Mouse (Mus musculus) midbrain, postnatal 0 days (tissue): ENCODE measurements at regions not wholly inside any gene's neighbourhood (a gene's known extent, or its start where the extent isn't known, plus 50 kb on each side); places are given as distances from the start of the nearest gene placed in this dataset.

Source experiments
- ATAC-seq: fragments of 200-750 bp; cut with Nextera tagmentation; 2 replicates; pipeline ENCODE4 v1.8.0; 2017; ENCODE audit warnings: moderate number of reproducible peaks, mild to moderate bottlenecking, moderate TSS enrichment, moderate library complexity; ENCODE audit not compliant: low FRiP score
- DNase-seq: peaks from one replicate; pipeline ENCODE4 v3.0.0-alpha.2; 2015; ENCODE audit warnings: low spot score
- H3K27ac ChIP-seq: fragments of 300-500 bp; sonication (generic); 2 replicates; pipeline ENCODE4 v1.5.1; 2014; ENCODE audit warnings: low read depth, mild to moderate bottlenecking, low read length, mixed read lengths
- H3K27me3 ChIP-seq: fragments of 300-500 bp; sonication (generic); 2 replicates; pipeline ENCODE4 v1.6.1; 2014; ENCODE audit warnings: low read length, control low read depth, mixed read lengths; ENCODE audit not compliant: insufficient read depth
- H3K36me3 ChIP-seq: fragments of 300-500 bp; sonication (generic); 2 replicates; pipeline ENCODE4 v1.6.1; 2014; ENCODE audit warnings: low read length, control low read depth, mixed read lengths; ENCODE audit not compliant: insufficient read depth
- H3K4me1 ChIP-seq: fragments of 300-500 bp; sonication (generic); 2 replicates; pipeline ENCODE4 v1.6.1; 2014; ENCODE audit warnings: mild to moderate bottlenecking, control low read depth, antibody characterized with exemption, low read length, mixed read lengths; ENCODE audit not compliant: insufficient read depth
- H3K4me2 ChIP-seq: fragments of 300-500 bp; sonication (generic); 2 replicates; pipeline ENCODE4 v1.6.1; 2014; ENCODE audit warnings: low read depth, mild to moderate bottlenecking, low read length, mixed read lengths; ENCODE audit not compliant: poor library complexity, severe bottlenecking
- H3K4me3 ChIP-seq: fragments of 300-500 bp; sonication (generic); 2 replicates; pipeline ENCODE4 v1.5.1; 2014; ENCODE audit warnings: low read depth, mild to moderate bottlenecking, low read length, moderate library complexity
- H3K9ac ChIP-seq: fragments of 300-500 bp; sonication (generic); replicated peaks from 2 replicates; pipeline ENCODE4 v1.6.1; 2014; ENCODE audit warnings: mild to moderate bottlenecking, low read length, moderate library complexity, mixed read lengths; ENCODE audit not compliant: poor library complexity, severe bottlenecking
- H3K9me3 ChIP-seq: fragments of 300-500 bp; sonication (generic); 2 replicates; pipeline ENCODE4 v1.6.1; 2016; ENCODE audit warnings: low read length, control low read depth
- CTCF ChIP-seq: IDR thresholded peaks from 2 replicates; pipeline ENCODE4 v1.5.1; 2016; ENCODE audit warnings: antibody characterized with exemption, mild to moderate bottlenecking
- WGBS: fragments of 180-500 bp; shearing (Covaris S2); extraction: QIAGEN DNeasy Blood & Tissue Kit; methylation state at CpG from one replicate; pipeline ENCODE4 v1.1.7; 2014; 5-methylcytosine and 5-hydroxymethylcytosine counted together

GRCm38 (mm10) chr12:52440868-52441365 is 62.9 kb upstream of the Arhgap5 start:
- 75% methylated on average over 7 of the region's 7 CpGs for WGBS

DNA sequence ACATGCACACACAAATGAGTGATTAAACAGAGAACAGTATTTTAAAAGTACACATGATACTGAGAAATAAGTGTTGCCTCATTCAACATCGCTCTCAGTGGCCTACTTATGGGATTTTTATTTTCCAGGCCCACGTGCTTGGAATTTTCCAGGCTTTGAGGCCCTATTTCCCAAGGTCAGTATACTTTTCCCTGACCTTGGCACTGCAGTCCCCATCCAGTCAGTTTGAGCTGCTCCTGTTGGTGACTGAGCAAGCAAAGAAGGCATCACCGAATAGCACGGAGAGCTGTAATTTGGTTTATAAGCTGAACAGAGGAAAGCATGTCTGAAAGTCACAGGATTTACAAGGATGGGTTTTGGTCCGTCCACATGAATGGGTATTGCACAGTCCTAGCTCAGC is 61.4 kb upstream of the Arhgap5 start:
- H3K4me1 ChIP-seq = no peaks in the 10 kb centered on the region; the same call in 1 of the 2 replicates
- no peak overlapping the region for H3K4me2 ChIP-seq
- H3K9ac ChIP-seq = no peak overlapping the region
- 91% methylated on average over 5 of the region's 5 CpGs for WGBS
- no peaks in the 10 kb centered on the region for H3K27me3 ChIP-seq
- ATAC-seq (no peak), DNase-seq (no peak)
- no peak overlapping the region for H3K4me3 ChIP-seq
- no peak overlapping the region for H3K27ac ChIP-seq
- TF ChIP-seq CTCF = no peak
- H3K36me3 ChIP-seq = no peaks in the 10 kb centered on the region
- H3K9me3 ChIP-seq = no peaks in the 10 kb centered on the region

More at GRCm38 (mm10) chr12:52440868-52441365, 62.9 kb upstream of the Arhgap5 start:
- no peak overlapping the region for H3K9ac ChIP-seq
- no peak overlapping the region for H3K4me3 ChIP-seq
- H3K36me3 ChIP-seq = no peaks in the 10 kb centered on the region
- no peaks in the 10 kb centered on the region for H3K9me3 ChIP-seq
- no peaks in the 10 kb centered on the region for H3K27me3 ChIP-seq
- TF ChIP-seq CTCF = no peak
- no peak for DNase-seq
- ATAC-seq = no peak
- H3K4me1 ChIP-seq = peaks cover 2% of the 10 kb centered on the region; the same call in 1 of the 2 replicates
- no peak overlapping the region for H3K4me2 ChIP-seq
- no peak overlapping the region for H3K27ac ChIP-seq

GRCm38 (mm10) chr12:52445731-52446130 is 58.0 kb upstream of the Arhgap5 start:
- H3K4me2 ChIP-seq = no peak overlapping the region
- no peaks in the 10 kb centered on the region for H3K36me3 ChIP-seq
- H3K4me1 ChIP-seq = no peaks in the 10 kb centered on the region; the same call in 1 of the 2 replicates
- no peak for DNase-seq
- no peak overlapping the region for H3K4me3 ChIP-seq
- H3K9ac ChIP-seq = no peak overlapping the region
- TF ChIP-seq CTCF = no peak
- H3K27ac ChIP-seq = no peak overlapping the region
- 54% methylated on average over 2 of the region's 2 CpGs for WGBS
- no peaks in the 10 kb centered on the region for H3K9me3 ChIP-seq
- ATAC-seq = no peak
- H3K27me3 ChIP-seq = no peaks in the 10 kb centered on the region

DNA sequence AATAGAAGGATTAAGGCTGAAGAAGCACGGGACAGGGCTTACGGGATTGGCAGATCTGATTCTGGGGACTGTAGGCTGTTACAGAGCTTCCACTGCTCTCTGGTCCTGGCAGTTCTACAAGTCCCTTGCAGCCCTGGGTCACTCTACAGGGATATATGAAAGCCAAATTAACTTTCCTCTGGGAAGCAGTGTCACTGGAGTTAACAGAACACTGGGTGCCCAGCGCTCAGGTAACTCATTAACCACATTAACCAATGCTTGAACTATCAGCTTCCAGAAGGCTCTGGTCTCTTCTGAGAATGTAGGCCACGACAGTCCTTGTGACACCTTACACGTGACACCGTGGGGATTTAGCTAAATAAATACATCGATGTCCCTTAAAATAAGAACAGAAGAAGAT is 57.3 kb upstream of the Arhgap5 start:
- H3K9ac ChIP-seq = no peak overlapping the region
- no peaks in the 10 kb centered on the region; the same call in 1 of the 2 replicates for H3K4me1 ChIP-seq
- no peaks in the 10 kb centered on the region for H3K9me3 ChIP-seq
- 73% methylated on average over 7 of the region's 7 CpGs for WGBS
- no peaks in the 10 kb centered on the region for H3K27me3 ChIP-seq
- no peak overlapping the region for H3K4me2 ChIP-seq
- DNase-seq (no peak), ATAC-seq (no peak)
- no peaks in the 10 kb centered on the region for H3K36me3 ChIP-seq
- no peak overlapping the region for H3K4me3 ChIP-seq
- no peak for TF ChIP-seq CTCF
- H3K27ac ChIP-seq = no peak overlapping the region

DNA sequence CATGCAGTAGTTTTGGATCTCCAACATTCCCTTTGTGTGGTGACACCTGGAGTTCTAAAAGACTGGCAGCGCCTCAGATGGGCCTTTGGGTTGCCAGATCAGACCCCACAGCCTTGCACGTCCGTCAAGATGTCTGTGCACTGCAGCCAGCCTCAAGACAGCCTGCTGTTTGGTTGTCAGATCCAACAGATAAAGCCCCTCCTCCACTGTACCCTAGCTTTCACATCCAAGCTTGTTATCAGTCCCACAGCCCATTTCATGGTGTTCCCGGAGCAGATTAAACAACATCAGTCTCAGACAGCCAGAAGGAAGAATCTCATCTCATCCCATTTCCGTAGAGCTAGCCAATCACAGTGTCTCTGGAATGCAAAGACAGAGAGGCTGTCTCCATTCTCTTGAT is 56.3 kb upstream of the Arhgap5 start:
- Histone ChIP-seq H3K27me3 (no peaks in the 10 kb centered on the region), H3K9me3 (no peaks in the 10 kb centered on the region), H3K36me3 (no peaks in the 10 kb centered on the region), H3K4me2 (no peak overlapping the region), H3K4me1 (no peaks in the 10 kb centered on the region; the same call in 1 of the 2 replicates), H3K9ac (no peak overlapping the region), H3K27ac (no peak overlapping the region), H3K4me3 (no peak overlapping the region)
- TF ChIP-seq CTCF = no peak
- DNase-seq (no peak), ATAC-seq (no peak)
- 52% methylated on average over 5 of the region's 5 CpGs for WGBS

DNA sequence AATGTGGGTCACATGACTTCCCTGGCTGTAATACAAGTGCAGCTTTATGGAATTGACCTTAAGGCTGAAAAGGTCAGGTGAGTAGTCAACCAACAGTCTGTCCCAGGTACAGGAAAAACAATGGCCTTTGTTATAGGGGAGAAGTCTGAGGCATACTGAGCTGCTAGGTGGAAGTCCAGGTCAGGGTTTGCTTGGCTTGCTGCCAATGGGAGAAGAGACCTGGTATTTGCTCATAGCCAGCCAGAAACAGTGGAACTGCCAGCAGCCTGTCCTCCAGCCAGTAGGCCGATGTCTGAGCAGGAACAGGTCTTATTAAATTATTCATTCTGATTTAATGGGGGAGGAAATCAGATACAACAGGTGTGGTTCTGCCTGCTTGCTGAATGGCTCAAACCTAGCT is 55.6 kb upstream of the Arhgap5 start:
- Histone ChIP-seq H3K27me3 (no peaks in the 10 kb centered on the region), H3K36me3 (no peaks in the 10 kb centered on the region), H3K9me3 (no peaks in the 10 kb centered on the region), H3K27ac (no peak overlapping the region), H3K4me1 (no peaks in the 10 kb centered on the region; the same call in 1 of the 2 replicates), H3K4me2 (no peak overlapping the region), H3K9ac (no peak overlapping the region), H3K4me3 (no peak overlapping the region)
- ATAC-seq = no peak
- no peak for TF ChIP-seq CTCF
- WGBS = 37% methylated on average over 1 of the region's 1 CpGs
- DNase-seq = no peak
